Mouse (Mus musculus) megakaryocyte progenitor cell, adult 5-6 weeks (primary cell): ENCODE results near the gene 9930104L06Rik. TPM values are rescaled to one million over a fixed set of nuclear protein-coding genes. Genes with fewer than 3 reads are reported as not detected.

Experiments used
- ATAC-seq: replicated peaks from 2 replicates; pipeline ENCODE4 v1.8.0; 2016; ENCODE audit warnings: mild to moderate bottlenecking, moderate TSS enrichment, inconsistent platforms; ENCODE audit not compliant: poor library complexity
- total RNA-seq, 2 experiments: library from RNA; stranded (forward) in 1 of 2; stranded (reverse) in 1 of 2; fragments of 157-497, 149-512 nt in 1 of 2; fragments of 200-1000 nt in 1 of 2; gene quantifications; 2 replicates each; pipeline versions ENCODE4 v1.2.3 to v1.2.4; 2015 to 2017

9930104L06Rik gene
- total RNA-seq, 2 experiments from 2014 or later, result 4.4 to 9.1 TPM

DNA sequence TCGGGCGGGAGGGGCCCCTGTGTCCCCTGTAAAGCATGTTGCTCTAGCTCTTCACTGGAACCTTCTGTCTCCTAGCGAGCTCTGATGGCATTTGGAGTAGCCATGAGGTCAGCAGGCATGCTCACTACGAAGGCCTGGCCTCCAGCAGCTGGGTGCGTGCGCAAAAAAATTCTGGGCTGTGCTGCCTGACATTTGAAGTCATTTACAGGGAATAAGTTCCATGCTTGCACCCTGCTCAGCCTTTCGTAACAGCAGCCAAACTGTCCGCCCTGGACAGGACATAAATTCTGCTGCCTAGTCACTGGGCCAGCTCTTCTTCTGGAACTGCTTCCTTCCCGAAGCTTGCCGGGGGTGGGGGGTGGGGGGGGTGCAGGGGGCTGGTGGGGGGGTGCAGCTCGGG, 22.2 kb downstream of the 9930104L06Rik start:
- ATAC-seq, result no peak

DNA sequence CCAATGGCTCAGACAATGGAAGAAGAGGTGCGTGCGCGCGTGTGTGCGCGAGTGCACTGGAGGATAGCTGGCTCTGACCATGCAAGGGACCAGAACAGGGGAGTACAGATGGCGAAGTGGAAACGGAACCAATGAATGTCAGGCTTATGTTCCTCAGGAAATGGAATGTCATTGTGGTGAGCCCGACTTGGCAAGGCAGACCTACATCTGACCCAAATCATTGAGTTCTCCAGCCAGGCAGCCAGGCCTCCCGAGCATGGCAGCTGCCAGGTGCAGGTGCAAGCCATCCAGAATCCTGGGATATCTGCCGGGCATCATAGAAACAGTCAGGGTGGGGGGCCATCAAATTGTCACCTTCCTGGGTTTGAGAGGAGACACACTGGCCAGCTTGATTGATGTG, 24.1 kb downstream of the 9930104L06Rik start:
- ATAC-seq, result peak; percentile 79

DNA sequence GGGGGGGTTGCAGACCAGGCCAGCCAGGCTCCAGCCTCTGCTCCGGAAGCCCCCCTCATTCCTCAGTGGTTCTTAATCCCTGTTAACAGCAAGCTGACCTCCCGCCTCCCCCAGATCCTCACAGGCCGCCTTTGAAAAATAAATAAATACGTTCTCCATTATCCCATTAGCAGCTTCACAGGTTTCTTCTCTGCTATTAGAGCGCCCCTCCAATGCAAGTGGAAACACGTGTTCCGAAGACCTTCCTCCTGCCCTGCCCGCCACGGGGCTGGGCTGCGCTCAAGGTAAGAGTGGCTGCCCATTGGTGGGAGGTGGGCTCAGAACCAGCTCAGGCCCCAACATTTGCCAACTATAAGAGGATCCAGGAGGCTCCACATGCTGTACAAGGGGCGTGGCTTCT, 25.7 kb downstream of the 9930104L06Rik start:
- ATAC-seq, result no peak

DNA sequence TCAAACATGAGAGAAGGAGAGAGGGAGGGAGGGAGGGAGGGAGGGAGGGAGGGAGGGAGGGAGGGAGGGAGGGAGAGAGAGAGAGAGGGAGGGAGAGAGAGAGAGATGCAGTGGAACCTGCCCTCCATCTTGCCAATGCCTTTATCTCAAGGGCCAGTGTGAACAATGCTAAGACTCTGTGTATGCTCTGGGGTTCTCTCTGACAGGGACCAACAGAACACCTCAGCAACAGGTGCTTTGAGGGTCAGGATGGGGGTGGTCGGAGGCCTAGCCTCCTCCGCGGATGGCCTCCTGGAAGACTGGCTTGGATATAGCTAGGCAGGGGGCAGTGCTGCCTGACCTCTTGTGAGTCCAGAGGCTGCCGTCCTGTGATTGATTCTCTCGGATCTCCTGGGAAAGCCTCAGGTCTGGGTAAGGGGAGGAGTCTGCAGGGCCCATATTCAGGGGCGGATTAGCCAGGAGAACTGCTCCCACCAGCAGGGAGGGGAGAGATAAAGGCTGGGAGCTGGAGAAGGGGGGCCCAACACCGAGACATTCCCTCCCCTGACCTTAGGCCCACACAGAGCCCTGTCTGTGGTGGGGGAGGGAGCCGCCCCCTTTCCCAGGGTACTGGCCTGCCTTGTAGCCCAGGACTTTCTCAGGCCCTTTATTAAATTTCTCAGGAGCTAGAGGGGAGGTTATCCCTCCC, 28.2 kb downstream of the 9930104L06Rik start:
- no peak for ATAC-seq

GRCm38 (mm10) chr4:124968711-124969110, 31.9 kb downstream of the 9930104L06Rik start:
- peak; percentile 23; the same call in 1 of the 2 replicates for ATAC-seq

DNA sequence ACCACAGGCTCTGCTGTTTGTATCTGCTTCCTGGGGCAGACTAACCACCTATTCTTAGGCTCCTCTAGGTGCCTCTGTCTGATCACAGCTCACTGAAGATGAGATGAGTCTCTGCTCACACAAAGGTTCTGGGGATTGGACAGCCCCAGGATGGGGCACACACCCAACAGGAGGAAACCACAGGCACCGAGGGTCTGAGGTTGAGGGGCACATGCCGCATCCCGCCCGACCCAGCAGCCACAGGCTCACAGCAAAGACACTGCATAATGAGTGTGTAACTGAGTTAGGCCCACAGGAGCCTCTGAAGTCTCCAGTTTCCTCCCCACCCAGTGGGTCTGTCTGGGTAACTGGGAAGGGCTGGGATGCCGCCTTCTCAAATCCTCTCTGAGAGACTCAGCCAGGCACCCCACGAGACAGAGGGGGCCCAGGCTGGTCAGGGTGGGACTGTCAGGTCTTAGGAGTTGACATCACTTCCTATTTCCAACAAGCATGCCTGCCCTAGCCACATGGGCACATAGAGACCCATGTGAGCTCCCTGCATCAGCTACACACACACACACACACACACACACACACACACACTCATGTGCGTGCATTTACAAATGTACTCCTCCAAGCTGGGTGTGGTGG, 32.5 kb downstream of the 9930104L06Rik start:
- ATAC-seq, result peak; percentile 68

- ATAC-seq, result no peak
Observed at GRCm38 (mm10) chr4:124970194-124970593, 33.3 kb downstream of the 9930104L06Rik start.

DNA sequence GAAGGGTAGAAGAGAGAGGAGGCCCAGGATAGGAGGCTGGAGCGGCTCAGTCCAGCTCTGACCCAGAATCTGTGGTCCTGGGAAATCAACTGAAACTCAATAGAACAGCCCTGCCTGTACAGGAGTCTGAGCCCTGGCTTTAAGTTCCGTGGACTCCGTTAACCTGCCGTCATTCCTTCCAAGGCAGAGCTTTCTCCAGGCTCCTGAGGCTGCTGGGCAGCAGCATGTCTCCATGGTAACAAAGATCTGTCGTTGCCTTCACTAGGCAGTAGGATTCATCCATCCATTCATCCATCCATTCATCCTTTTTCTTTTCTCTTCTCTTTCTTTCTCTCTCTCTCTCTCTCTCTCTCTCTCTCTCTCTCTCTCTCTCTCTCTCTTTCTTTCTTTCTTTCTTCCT, 33.8 kb downstream of the 9930104L06Rik start:
- ATAC-seq, result no peak

GRCm38 (mm10) chr4:124971094-124971493, 34.2 kb downstream of the 9930104L06Rik start:
- no peak for ATAC-seq

DNA sequence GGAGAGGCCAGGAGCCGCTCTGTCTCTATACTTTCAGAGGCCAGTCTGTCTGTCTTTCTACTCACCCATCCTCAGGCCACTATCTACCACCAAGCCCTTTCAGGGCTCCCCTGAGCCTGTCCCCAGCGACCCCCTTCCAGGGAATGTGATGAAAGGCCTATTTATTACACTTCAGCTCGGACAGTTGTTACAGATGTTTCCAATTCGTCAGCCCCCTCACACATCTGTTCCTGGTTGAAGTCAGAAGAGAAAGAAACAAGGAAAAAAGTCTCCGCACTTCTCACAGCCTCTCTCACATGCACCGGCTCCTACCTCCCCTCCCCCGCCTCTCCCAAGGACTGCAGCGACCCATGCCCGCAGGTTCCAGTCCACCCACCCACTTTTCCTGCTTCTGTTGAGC, 35.5 kb downstream of the 9930104L06Rik start:
- no peak for ATAC-seq

DNA sequence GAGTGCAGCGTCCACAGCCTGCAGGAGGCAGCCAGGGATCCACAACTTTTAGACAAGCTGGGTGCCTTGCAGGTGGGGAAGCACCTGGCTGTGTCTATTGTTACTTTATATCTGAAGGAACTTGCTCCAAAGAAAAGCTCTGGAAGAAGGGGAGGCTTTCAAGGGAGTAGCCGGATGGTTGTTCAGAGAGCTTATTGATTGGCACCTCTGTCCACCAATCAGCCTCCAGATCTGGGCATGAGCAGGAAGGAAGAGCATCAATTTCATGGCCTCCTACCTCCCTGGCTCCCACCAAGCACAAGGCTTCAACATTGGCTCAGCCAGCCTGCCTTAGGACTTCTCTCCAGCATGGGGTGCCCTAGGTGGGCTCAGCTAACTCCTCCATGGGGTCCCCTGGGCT, 36.4 kb downstream of the 9930104L06Rik start:
- no peak for ATAC-seq

- no peak for ATAC-seq
Observed at GRCm38 (mm10) chr4:124978201-124978600, 41.4 kb downstream of the 9930104L06Rik start.

DNA sequence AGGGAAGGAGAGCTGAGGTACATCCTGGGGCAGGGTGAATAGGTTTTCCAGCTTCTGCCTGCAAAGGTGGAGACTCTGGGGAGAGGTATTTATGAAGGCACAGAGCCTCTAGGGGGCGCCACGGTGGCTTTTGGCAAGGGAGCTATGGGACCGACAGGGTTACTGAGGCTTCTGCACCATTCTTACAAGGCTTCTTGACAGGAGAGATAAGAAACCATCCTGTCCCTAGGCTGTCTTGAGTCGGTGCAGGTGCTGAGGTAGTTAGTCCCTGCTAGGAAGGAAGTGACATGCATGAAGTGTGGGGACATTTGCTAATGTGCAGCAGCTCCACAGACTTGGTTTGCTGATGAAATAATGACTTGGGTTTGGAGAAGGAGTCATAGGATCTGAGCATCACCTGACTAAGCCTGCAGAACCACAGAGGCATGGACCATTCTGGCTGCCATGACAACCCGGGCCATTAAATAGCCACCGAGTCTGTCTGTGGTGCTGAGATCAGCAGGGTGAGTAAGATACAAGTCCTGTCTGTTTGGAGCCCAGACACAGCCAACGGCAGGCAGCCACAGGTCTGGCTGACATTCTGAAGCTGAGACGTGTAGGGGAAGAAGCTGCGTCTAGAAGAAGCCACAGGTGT, 47.2 kb downstream of the 9930104L06Rik start:
- peak; percentile 76 for ATAC-seq

- ATAC-seq, result no peak
Observed at GRCm38 (mm10) chr4:124984871-124985670, 48.2 kb downstream of the 9930104L06Rik start.

DNA sequence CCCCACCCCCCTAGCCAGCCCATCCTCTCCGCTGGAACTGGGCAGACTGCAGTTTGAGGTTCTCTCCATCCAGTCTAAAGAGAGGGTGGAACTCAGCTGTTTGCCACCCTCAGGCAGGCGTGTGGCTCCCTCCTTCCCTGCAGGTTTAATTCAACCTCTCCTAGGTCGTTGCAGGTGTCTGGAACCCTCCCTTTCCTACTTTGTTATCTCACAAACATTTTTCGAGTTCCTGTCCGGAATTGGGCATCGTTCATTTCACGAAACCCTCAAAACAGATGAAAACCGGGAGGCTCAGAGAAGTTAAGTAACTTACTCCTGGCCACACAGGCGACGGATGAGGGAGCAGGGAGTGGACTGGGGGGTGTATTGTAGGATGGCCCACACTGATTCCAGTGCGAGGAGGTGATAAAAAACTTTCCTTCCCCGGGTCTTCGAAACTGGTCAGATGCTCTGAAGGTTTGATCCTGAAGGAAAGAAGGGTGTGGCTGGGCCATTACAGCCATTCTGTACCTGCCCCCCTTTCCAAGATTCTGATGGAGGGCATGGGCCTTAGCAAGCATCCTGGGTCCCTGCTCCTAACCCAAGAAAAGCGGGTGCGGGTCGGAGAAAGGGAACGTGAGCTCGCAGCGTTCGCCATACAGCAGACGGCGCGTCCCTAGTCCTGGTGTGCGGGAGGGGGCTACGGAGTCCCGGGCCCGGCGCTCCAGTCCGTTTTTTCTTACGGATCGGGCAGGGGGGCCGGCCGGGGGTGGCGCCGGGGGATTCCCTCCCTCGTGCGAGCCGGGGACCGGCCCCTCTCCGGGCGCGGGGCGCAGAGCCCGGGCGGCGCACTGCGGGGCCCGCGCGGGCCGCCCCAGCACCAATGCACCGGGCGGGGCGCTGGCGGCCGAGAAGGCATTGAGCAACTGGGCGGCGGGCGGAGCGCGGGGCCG, 49.1 kb downstream of the 9930104L06Rik start, which contains the start of gene Rspo1:
Gene Rspo1 (plus strand): TSS at position 760 of the 932 bp plus-strand sequence.
- ATAC-seq, result no peak

DNA sequence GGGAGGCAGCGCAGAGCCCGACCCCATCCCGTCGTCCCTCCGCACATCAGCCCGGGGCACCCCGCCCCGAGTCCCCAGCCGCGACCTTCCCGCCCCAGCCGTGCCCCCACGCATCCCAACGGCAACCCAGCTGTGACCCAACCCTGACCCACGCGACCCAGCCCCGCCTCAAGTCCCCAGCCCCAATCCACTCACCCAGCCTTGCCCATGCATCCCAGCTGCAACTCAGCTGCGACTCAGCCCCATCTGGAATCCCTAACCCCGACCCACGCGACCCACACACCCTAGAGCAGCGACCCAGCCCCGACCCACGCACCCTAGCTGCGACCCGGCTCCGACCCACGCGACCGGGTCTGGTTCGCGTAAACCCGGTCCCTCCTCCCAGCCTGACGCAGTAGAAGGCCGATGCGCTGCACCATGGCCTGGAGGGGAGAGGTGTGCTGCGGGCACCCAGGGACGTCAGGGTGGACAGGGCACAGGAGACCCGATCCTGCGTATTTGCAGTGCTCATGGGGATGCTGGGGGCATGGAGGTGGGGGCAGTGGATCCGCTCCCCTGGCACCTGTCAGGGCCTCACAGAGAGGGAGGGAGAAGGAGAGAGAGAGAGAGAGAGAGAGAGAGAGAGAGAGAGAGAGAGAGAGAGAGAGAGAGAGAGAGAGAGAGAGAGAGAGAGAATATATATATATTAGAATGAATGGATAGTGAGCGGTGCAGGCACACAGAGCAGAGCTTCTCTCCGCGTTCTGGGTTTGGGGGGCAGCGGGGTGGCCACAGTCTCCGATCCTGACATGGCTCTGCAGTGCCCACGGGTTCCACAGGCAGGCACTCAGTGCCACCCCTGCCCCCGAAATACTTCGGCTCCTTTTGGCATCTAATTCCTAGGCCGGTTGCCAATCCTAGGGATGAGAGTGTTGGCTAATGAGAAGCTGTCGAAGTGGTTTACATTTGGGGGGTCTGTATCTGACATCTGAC, 50.2 kb downstream of the 9930104L06Rik start:
- ATAC-seq, result no peak

DNA sequence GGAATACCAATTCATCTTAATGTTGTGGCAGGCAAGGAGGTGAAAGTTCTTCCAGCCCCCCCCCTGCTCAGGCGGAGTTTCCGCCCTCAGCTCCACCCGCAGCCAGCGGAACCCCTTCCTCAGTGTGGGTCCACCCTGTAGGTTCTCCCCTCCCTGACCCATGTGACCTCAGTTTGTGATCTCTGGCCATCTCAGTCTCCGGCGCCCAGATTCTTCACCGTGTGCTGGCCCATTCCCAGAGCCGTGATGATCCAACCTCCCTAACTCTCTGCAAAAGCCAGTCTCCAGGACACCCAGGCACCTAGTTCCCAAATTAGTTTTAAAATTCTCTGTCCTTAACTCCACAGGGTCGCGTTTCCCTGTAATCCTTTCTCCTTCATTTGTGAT, 50.9 kb downstream of the 9930104L06Rik start:
- ATAC-seq, result no peak

DNA sequence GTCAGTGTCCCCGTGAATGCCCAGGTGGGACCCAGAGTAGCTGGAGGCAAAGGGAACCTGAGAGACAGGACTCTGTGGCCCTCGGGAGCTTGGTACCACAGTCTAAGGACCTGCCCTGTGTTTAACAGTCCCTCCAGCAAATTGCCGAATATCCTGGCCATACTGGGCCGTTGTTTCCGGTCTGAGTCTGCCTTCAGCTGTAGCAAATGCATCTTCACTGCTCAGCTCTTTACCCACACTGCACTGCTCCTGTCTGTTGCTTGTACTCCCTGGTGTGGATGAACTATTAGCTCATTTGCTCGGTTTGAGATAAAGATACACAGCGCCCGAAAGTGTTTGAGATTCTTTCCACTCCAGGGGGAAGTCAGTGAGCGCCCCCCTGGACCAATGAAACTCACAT, 51.5 kb downstream of the 9930104L06Rik start:
- no peak for ATAC-seq

GRCm38 (mm10) chr4:124989787-124990253, 53.0 kb downstream of the 9930104L06Rik start:
- ATAC-seq, result no peak; the same call in 1 of the 2 replicates
